Mouse (Mus musculus): ENCODE measurements around the gene Gm906. TPM values are rescaled to one million over a fixed set of nuclear protein-coding genes. Genes with fewer than 3 reads are reported as not detected.

Gene Gm906
- polyA plus RNA-seq, 1 experiment from 2014 or later: not detected

Other genes starting within 250 kb of the Gm906 start
- 34.9 and 36.4 TPM in 2 replicates for gene Fbxw17, start 167.6 kb upstream of the Gm906 start, polyA plus RNA-seq (2014; fragmentation: Nextera tagmentation; extraction: Ambion mirVana)
- gene Gm47429, start 193.6 kb upstream of the Gm906 start, polyA plus RNA-seq (2014; fragmentation: Nextera tagmentation; extraction: Ambion mirVana): not detected in 2 replicates
- gene Nutm2, start 217.0 kb upstream of the Gm906 start, polyA plus RNA-seq (2014; fragmentation: Nextera tagmentation; extraction: Ambion mirVana): not detected in 2 replicates

Measured in hindbrain, embryonic 11.5 days (tissue).